ENCODE assay signal across 22 mouse cellular contexts in genomic region chr4:141797545-141797944, GRCm38 (mm10). TPM values are rescaled to one million over a fixed set of nuclear protein-coding genes. Genes with fewer than 3 reads are reported as not detected.
"Had no signal": no experiment of that assay in that cellular context is flagged by ENCODE, and none has a peak within 500 bp of the region (broad histone marks: within the 10 kb centered on the region; RNA-seq: fewer than 3 reads in every experiment).

No protein-coding gene starts in this region.

- H3K4me2 ChIP-seq: neural tube, embryonic 12.5 days; neural tube, embryonic 13.5 days; neural tube, embryonic 15.5 days; stomach, embryonic 15.5 days had no signal

- H3K9ac ChIP-seq: neural tube, embryonic 12.5 days; neural tube, embryonic 13.5 days; neural tube, embryonic 15.5 days; stomach, embryonic 15.5 days had no signal

- H3K9me3 ChIP-seq: neural tube, embryonic 12.5 days; neural tube, embryonic 13.5 days; neural tube, embryonic 15.5 days; stomach, embryonic 15.5 days had no signal

- H3K27ac ChIP-seq: neural tube, embryonic 12.5 days; neural tube, embryonic 13.5 days; neural tube, embryonic 15.5 days; stomach, embryonic 15.5 days; stomach, postnatal 0 days had no signal

- H3K27me3 ChIP-seq: neural tube, embryonic 12.5 days; neural tube, embryonic 13.5 days; neural tube, embryonic 15.5 days; stomach, embryonic 15.5 days had no signal

- H3K4me3 ChIP-seq: neural tube, embryonic 12.5 days; neural tube, embryonic 13.5 days; neural tube, embryonic 15.5 days; stomach, embryonic 15.5 days had no signal

- DNase-seq: retina, postnatal 1 day; right cerebral cortex, adult 18-20 months; right cerebral cortex, postnatal 14 days; right cerebral cortex, postnatal 25 days; right cerebral cortex, postnatal 4 days; spleen, adult 18-20 months; thymus, adult 18-20 months; thymus, adult 2 months; thymus, postnatal 14 days; thymus, postnatal 25 days; thymus, postnatal 36 days; thymus, postnatal 4 days had no signal

RNA-seq across cellular contexts. Expression of gene Cela2a, which starts 28.4 kb away (rescaled TPM):
- total RNA-seq: neutrophil, adult 5-6 weeks had no signal
- polyA plus RNA-seq: neural tube, embryonic 11.5 days; neural tube, embryonic 12.5 days; neural tube, embryonic 13.5 days; neural tube, embryonic 14.5 days; neural tube, embryonic 15.5 days; stomach, embryonic 14.5 days had no signal

RNA-seq across cellular contexts. Expression of gene Ctrc, which starts 48.6 kb away (rescaled TPM):
- total RNA-seq: neutrophil, adult 5-6 weeks had no signal
- polyA plus RNA-seq: neural tube, embryonic 11.5 days; neural tube, embryonic 12.5 days; neural tube, embryonic 13.5 days; neural tube, embryonic 14.5 days; neural tube, embryonic 15.5 days; stomach, embryonic 14.5 days; stomach, postnatal 0 days; urinary bladder, adult 2 months had no signal

RNA-seq across cellular contexts. Expression of gene Agmat, which starts 51.1 kb away (rescaled TPM):
- total RNA-seq: neutrophil, adult 5-6 weeks had no signal
- polyA plus RNA-seq: neural tube, embryonic 11.5 days; neural tube, embryonic 12.5 days; neural tube, embryonic 13.5 days; neural tube, embryonic 14.5 days; neural tube, embryonic 15.5 days; stomach, embryonic 14.5 days; urinary bladder, adult 2 months had no signal
